Mouse (Mus musculus): Measurements from ENCODE around the gene Ror1. TPM values are rescaled to one million over a fixed set of nuclear protein-coding genes. Genes with fewer than 3 reads are reported as not detected.

Ror1 gene
- polyA plus RNA-seq, 1 experiment from 2014 or later, result 12.4 TPM

DNA sequence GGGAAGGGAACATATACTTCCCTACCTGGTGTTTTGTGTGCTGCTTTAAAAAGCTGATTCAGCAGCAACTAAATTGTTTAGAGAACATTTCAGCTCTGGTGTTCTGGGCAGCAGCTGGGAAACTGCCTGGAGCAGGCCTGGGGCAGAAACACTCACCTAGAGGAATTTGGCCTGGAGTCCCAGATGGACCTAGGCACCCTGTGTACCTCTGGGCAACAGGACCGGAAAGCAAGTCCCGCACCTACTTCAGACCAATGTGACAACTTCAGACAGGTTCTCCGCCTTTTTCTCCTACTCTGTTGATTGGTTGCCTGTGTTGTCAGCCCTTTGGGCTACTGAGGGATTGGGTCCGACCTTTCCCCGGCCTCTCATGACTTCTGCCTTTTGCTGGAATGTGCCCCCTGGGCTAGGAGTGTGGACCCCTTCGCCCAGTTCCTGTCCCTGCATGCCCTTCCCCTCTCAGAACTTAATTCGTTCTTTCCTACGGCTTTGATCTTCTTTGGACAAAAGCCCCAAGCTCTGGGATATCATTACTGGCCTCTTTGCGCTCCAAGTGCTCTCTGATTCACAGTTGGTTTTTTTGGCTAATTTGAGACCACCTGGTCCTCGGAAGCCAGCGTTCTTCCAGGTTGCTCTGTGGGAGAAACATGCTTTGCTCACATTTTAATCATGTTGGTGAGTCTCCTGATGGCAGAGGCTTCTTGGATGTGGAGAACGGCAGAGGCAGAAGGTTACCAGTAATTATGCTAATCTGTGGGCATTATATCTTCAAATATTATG, 31.1 kb downstream of the Ror1 start:
- Histone ChIP-seq H3K36me3 (ENCODE audit: control insufficient read depth, insufficient read depth, low read length) (no peaks in the 10 kb centered on the region), H3K9ac (ENCODE audit: low read length) (no peak overlapping the region), H3K27ac (replicated peaks in 1 of 2; ENCODE audit: control insufficient read depth in 1 of 2, insufficient read depth in 1 of 2, low read depth in 2 of 2, low read length in 2 of 2) (no peak overlapping the region), H3K4me1 (ENCODE audit: control insufficient read depth in 2 of 2, insufficient read depth in 2 of 2, low read length in 2 of 2) (peaks cover 8 to 13% of the 10 kb centered on the region in 2 experiments), H3K27me3 (ENCODE audit: control insufficient read depth, insufficient read depth, low read length) (no peaks in the 10 kb centered on the region), H3K9me3 (ENCODE audit: control insufficient read depth, low read length) (no peaks in the 10 kb centered on the region), H3K4me2 (ENCODE audit: low read length) (no peak overlapping the region), H3K4me3 (ENCODE audit: control insufficient read depth in 1 of 2, insufficient read depth in 1 of 2, low read depth in 1 of 2, low read length in 2 of 2) (no peak overlapping the region)
- ATAC-seq (ENCODE audit: insufficient number of reproducible peaks, insufficient read depth, low FRiP score, low read depth), result no peak
- WGBS, result 79% methylated on average over 12 of the region's 12 CpGs

- WGBS, result 80% methylated on average over 12 of the region's 12 CpGs
- H3K4me3 ChIP-seq (ENCODE audit: control insufficient read depth in 1 of 2, insufficient read depth in 1 of 2, low read depth in 1 of 2, low read length in 2 of 2), result no peak overlapping the region
- H3K4me2 ChIP-seq (ENCODE audit: low read length), result no peak overlapping the region
- ATAC-seq (ENCODE audit: insufficient number of reproducible peaks, insufficient read depth, low FRiP score, low read depth), result no peak
- no peak overlapping the region for H3K9ac ChIP-seq (ENCODE audit: low read length)
- no peaks in the 10 kb centered on the region for H3K9me3 ChIP-seq (ENCODE audit: control insufficient read depth, low read length)
- no peak overlapping the region for H3K27ac ChIP-seq (replicated peaks in 1 of 2; ENCODE audit: control insufficient read depth in 1 of 2, insufficient read depth in 1 of 2, low read depth in 2 of 2, low read length in 2 of 2)
- H3K27me3 ChIP-seq (ENCODE audit: control insufficient read depth, insufficient read depth, low read length), result no peaks in the 10 kb centered on the region
- H3K4me1 ChIP-seq (ENCODE audit: control insufficient read depth in 2 of 2, insufficient read depth in 2 of 2, low read length in 2 of 2), result peaks cover 8 to 13% of the 10 kb centered on the region in 2 experiments
- no peaks in the 10 kb centered on the region for H3K36me3 ChIP-seq (ENCODE audit: control insufficient read depth, insufficient read depth, low read length)
These were observed 32.7 kb downstream of the Ror1 start for GRCm38 (mm10) chr4:100128026-100128922.

- 0 out of 4 replicates have a peak overlapping the region, but pooled peaks of 1 of the 2 experiments have one; percentile 16 for H3K27ac ChIP-seq (replicated peaks in 1 of 2; ENCODE audit: control insufficient read depth in 1 of 2, insufficient read depth in 1 of 2, low read depth in 2 of 2, low read length in 2 of 2)
- 55% methylated on average over 5 of the region's 5 CpGs for WGBS
- H3K9ac ChIP-seq (ENCODE audit: low read length), result no peak overlapping the region
- peaks cover 8 to 13% of the 10 kb centered on the region in 2 experiments for H3K4me1 ChIP-seq (ENCODE audit: control insufficient read depth in 2 of 2, insufficient read depth in 2 of 2, low read length in 2 of 2)
- no peaks in the 10 kb centered on the region for H3K9me3 ChIP-seq (ENCODE audit: control insufficient read depth, low read length)
- no peak overlapping the region for H3K4me2 ChIP-seq (ENCODE audit: low read length)
- H3K27me3 ChIP-seq (ENCODE audit: control insufficient read depth, insufficient read depth, low read length), result no peaks in the 10 kb centered on the region
- no peak overlapping the region for H3K4me3 ChIP-seq (ENCODE audit: control insufficient read depth in 1 of 2, insufficient read depth in 1 of 2, low read depth in 1 of 2, low read length in 2 of 2)
- H3K36me3 ChIP-seq (ENCODE audit: control insufficient read depth, insufficient read depth, low read length), result no peaks in the 10 kb centered on the region
- ATAC-seq (ENCODE audit: insufficient number of reproducible peaks, insufficient read depth, low FRiP score, low read depth), result no peak
These were observed 33.6 kb downstream of the Ror1 start for GRCm38 (mm10) chr4:100129201-100129600.

- 62% methylated on average over 3 of the region's 3 CpGs for WGBS
- H3K9ac ChIP-seq (ENCODE audit: low read length), result no peak overlapping the region
- H3K36me3 ChIP-seq (ENCODE audit: control insufficient read depth, insufficient read depth, low read length), result no peaks in the 10 kb centered on the region
- H3K27ac ChIP-seq (replicated peaks in 1 of 2; ENCODE audit: control insufficient read depth in 1 of 2, insufficient read depth in 1 of 2, low read depth in 2 of 2, low read length in 2 of 2), result no peak overlapping the region
- ATAC-seq (ENCODE audit: insufficient number of reproducible peaks, insufficient read depth, low FRiP score, low read depth), result no peak
- no peak overlapping the region for H3K4me3 ChIP-seq (ENCODE audit: control insufficient read depth in 1 of 2, insufficient read depth in 1 of 2, low read depth in 1 of 2, low read length in 2 of 2)
- peaks cover 10 to 22% of the 10 kb centered on the region in 2 experiments for H3K4me1 ChIP-seq (ENCODE audit: control insufficient read depth in 2 of 2, insufficient read depth in 2 of 2, low read length in 2 of 2)
- H3K27me3 ChIP-seq (ENCODE audit: control insufficient read depth, insufficient read depth, low read length), result no peaks in the 10 kb centered on the region
- no peaks in the 10 kb centered on the region for H3K9me3 ChIP-seq (ENCODE audit: control insufficient read depth, low read length)
- H3K4me2 ChIP-seq (ENCODE audit: low read length), result no peak overlapping the region
These were observed 35.3 kb downstream of the Ror1 start for GRCm38 (mm10) chr4:100130771-100131475.

DNA sequence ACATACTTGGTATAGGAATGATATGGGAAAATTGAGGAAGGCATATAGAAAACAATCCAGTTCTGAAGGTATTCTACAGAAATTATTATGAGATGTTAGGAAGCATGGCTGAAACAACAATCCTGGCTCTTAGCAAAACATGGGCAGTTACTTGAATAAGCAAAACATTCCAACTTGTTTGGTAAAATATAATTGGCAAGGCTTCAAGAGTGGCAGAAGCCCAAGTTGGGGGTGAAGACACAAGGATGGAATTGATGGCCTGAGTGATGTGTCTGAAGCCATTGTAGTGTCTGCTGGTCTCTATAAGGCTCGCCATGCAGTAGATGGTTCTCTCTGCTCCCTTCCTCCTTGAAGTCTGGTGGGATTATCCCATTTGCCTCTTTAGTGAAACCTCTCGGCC, 35.9 kb downstream of the Ror1 start:
- no peak overlapping the region for H3K4me3 ChIP-seq (ENCODE audit: control insufficient read depth in 1 of 2, insufficient read depth in 1 of 2, low read depth in 1 of 2, low read length in 2 of 2)
- no peaks in the 10 kb centered on the region for H3K27me3 ChIP-seq (ENCODE audit: control insufficient read depth, insufficient read depth, low read length)
- no peak overlapping the region for H3K4me2 ChIP-seq (ENCODE audit: low read length)
- H3K9ac ChIP-seq (ENCODE audit: low read length), result no peak overlapping the region
- no peak overlapping the region for H3K27ac ChIP-seq (replicated peaks in 1 of 2; ENCODE audit: control insufficient read depth in 1 of 2, insufficient read depth in 1 of 2, low read depth in 2 of 2, low read length in 2 of 2)
- 85% methylated on average over 2 of the region's 2 CpGs for WGBS
- no peak for ATAC-seq (ENCODE audit: insufficient number of reproducible peaks, insufficient read depth, low FRiP score, low read depth)
- H3K36me3 ChIP-seq (ENCODE audit: control insufficient read depth, insufficient read depth, low read length), result no peaks in the 10 kb centered on the region
- no peaks in the 10 kb centered on the region for H3K9me3 ChIP-seq (ENCODE audit: control insufficient read depth, low read length)
- H3K4me1 ChIP-seq (ENCODE audit: control insufficient read depth in 2 of 2, insufficient read depth in 2 of 2, low read length in 2 of 2), result peaks cover 10 to 22% of the 10 kb centered on the region in 2 experiments

DNA sequence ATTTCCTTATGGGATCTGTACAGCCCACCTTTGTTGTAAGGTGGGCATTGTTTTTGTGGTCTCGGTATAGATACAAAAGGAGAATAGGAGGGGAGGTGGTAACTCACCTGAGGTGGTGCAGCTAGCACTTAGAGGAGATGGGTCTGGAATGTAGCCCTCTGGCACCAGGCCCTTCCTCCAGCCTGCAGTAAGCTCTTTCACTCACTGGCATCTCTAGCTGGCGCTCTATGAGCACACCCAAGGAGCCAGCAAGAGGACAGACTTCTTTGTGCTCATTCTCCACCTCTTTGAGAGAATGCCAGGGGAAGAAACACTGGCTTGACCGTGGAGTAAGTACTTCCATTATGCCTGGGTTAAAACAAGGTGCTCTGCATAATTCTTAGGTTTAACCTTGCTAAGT, 36.7 kb downstream of the Ror1 start:
- ATAC-seq (ENCODE audit: insufficient number of reproducible peaks, insufficient read depth, low FRiP score, low read depth), result no peak
- Histone ChIP-seq H3K4me2 (ENCODE audit: low read length) (no peak overlapping the region), H3K9me3 (ENCODE audit: control insufficient read depth, low read length) (no peaks in the 10 kb centered on the region), H3K27me3 (ENCODE audit: control insufficient read depth, insufficient read depth, low read length) (no peaks in the 10 kb centered on the region), H3K4me1 (ENCODE audit: control insufficient read depth in 2 of 2, insufficient read depth in 2 of 2, low read length in 2 of 2) (peaks cover 10 to 22% of the 10 kb centered on the region in 2 experiments), H3K36me3 (ENCODE audit: control insufficient read depth, insufficient read depth, low read length) (no peaks in the 10 kb centered on the region), H3K27ac (replicated peaks in 1 of 2; ENCODE audit: control insufficient read depth in 1 of 2, insufficient read depth in 1 of 2, low read depth in 2 of 2, low read length in 2 of 2) (no peak overlapping the region), H3K4me3 (ENCODE audit: control insufficient read depth in 1 of 2, insufficient read depth in 1 of 2, low read depth in 1 of 2, low read length in 2 of 2) (no peak overlapping the region), H3K9ac (ENCODE audit: low read length) (no peak overlapping the region)
- WGBS, result 85% methylated on average over 3 of the region's 3 CpGs

DNA sequence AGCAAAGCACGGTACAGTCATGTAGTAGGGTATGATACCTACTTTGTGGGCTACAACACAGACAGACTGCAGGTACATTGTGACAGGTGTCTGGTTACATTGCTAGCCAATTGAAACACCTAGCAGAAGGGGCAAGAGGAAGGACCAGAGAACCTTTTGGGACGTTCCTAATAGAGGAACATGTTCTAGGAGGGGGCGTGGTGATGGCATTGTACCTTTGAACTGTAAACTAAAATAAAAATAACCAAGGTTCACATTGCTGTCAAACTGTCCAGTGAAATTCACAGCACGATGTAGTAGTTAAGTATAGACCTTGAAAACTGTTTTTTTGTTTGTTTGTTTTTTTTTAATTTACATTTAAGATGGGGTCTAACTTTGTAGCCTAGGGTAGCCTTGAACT, 40.5 kb downstream of the Ror1 start:
- H3K4me3 ChIP-seq (ENCODE audit: control insufficient read depth in 1 of 2, insufficient read depth in 1 of 2, low read depth in 1 of 2, low read length in 2 of 2), result no peak overlapping the region
- ATAC-seq (ENCODE audit: insufficient number of reproducible peaks, insufficient read depth, low FRiP score, low read depth), result no peak
- H3K9me3 ChIP-seq (ENCODE audit: control insufficient read depth, low read length), result no peaks in the 10 kb centered on the region
- H3K27me3 ChIP-seq (ENCODE audit: control insufficient read depth, insufficient read depth, low read length), result no peaks in the 10 kb centered on the region
- no peak overlapping the region for H3K4me2 ChIP-seq (ENCODE audit: low read length)
- H3K27ac ChIP-seq (replicated peaks in 1 of 2; ENCODE audit: control insufficient read depth in 1 of 2, insufficient read depth in 1 of 2, low read depth in 2 of 2, low read length in 2 of 2), result no peak overlapping the region
- H3K9ac ChIP-seq (ENCODE audit: low read length), result no peak overlapping the region
- peaks cover 6 to 21% of the 10 kb centered on the region in 2 experiments for H3K4me1 ChIP-seq (ENCODE audit: control insufficient read depth in 2 of 2, insufficient read depth in 2 of 2, low read length in 2 of 2)
- WGBS, result 60% methylated on average over 4 of the region's 4 CpGs
- no peaks in the 10 kb centered on the region for H3K36me3 ChIP-seq (ENCODE audit: control insufficient read depth, insufficient read depth, low read length)
